Mouse (Mus musculus) adipocyte (in vitro differentiated cells): ENCODE measurements around the gene Gm20662.

Source experiments
- DNase-seq: peaks from one replicate; pipeline ENCODE4 v3.0.0-alpha.2; 2016; ENCODE audit warnings: low spot score

The Gm20662 gene

GRCm38 (mm10) chr9:108085261-108085660, 89.1 kb downstream of the Gm20662 start:
- no peak for DNase-seq

- no peak for DNase-seq
These were observed 94.5 kb downstream of the Gm20662 start for GRCm38 (mm10) chr9:108090611-108091120.

GRCm38 (mm10) chr9:108093586-108093985, 97.4 kb downstream of the Gm20662 start:
- DNase-seq, result peak; percentile 12

- peak; percentile 92 for DNase-seq
These were observed 98.2 kb downstream of the Gm20662 start, which contains the start of gene Apeh for GRCm38 (mm10) chr9:108094184-108094941. Gene Apeh (minus strand): TSS chr9:108094606.
